17 mouse cellular contexts compared by ENCODE assay signal in the genomic region with DNA sequence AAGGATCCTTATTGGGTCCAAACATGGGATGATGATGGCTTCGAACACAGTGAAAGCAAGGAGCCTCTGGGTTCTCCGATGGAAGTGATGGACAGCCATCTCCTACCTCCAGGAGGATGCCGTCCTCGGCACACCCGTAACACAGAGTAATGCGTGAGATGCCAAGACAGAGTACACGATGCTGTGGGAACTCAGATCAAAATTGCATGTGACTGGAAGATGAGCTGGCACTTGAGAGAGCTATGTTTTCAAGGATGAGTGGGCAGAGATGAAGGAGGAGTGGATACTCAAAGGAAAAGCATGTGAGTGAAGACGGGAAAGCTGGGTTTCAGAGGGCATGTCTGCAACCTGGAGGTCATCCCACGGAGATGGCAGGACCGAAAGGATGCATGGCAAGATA.
"Had no signal": no experiment of that assay in that cellular context is flagged by ENCODE, and none has a peak within 500 bp of the region (broad histone marks: within the 10 kb centered on the region; RNA-seq: fewer than 3 reads in every experiment).

No protein-coding gene starts in this region.

- H3K27me3 ChIP-seq: neural tube, embryonic 15.5 days had no signal

- H3K4me3 ChIP-seq: neural tube, embryonic 12.5 days; neural tube, embryonic 13.5 days; neural tube, embryonic 15.5 days; stomach, embryonic 15.5 days had no signal

- H3K36me3 ChIP-seq: neural tube, embryonic 12.5 days; neural tube, embryonic 13.5 days; neural tube, embryonic 15.5 days; stomach, embryonic 15.5 days had no signal

- H3K9me3 ChIP-seq: neural tube, embryonic 12.5 days; neural tube, embryonic 13.5 days; neural tube, embryonic 15.5 days; stomach, embryonic 15.5 days had no signal

- DNase-seq: retina, postnatal 1 day; right cerebral cortex, adult 18-20 months; right cerebral cortex, postnatal 14 days; right cerebral cortex, postnatal 25 days; right cerebral cortex, postnatal 4 days; spleen, adult 18-20 months; thymus, adult 18-20 months; thymus, adult 2 months; thymus, postnatal 14 days; thymus, postnatal 25 days; thymus, postnatal 36 days; thymus, postnatal 4 days had no signal

- H3K9ac ChIP-seq: neural tube, embryonic 12.5 days; neural tube, embryonic 13.5 days; neural tube, embryonic 15.5 days; stomach, embryonic 15.5 days had no signal

- H3K4me2 ChIP-seq: neural tube, embryonic 12.5 days; neural tube, embryonic 13.5 days; neural tube, embryonic 15.5 days; stomach, embryonic 15.5 days had no signal

- H3K27ac ChIP-seq: neural tube, embryonic 12.5 days; neural tube, embryonic 13.5 days; neural tube, embryonic 15.5 days; stomach, embryonic 15.5 days; stomach, postnatal 0 days had no signal
